Mouse (Mus musculus) CH12.LX (cell line): ENCODE results near the gene Aatk.

Experiments used
- BHLHE40 ChIP-seq: IDR thresholded peaks from 2 replicates; pipeline ENCODE4 v1.6.1; 2011; ENCODE audit warnings: mild to moderate bottlenecking, low read depth, low read length, improper control_type of control experiment
- CHD2 ChIP-seq: IDR thresholded peaks from 2 replicates; pipeline ENCODE4 v1.6.1; 2011; ENCODE audit warnings: low read length, improper control_type of control experiment
- CTCF ChIP-seq, 2 experiments: IDR thresholded peaks in 1 of 2; conservative IDR thresholded peaks in 1 of 2; 2 replicates each; pipeline ENCODE4 v1.5.1; 2011 to 2012; ENCODE audit warnings: low read depth in 2 of 2, low read length in 2 of 2, improper control_type of control experiment in 1 of 2, inconsistent platforms in 1 of 2, mild to moderate bottlenecking in 1 of 2, moderate library complexity in 1 of 2
- EP300 ChIP-seq: IDR thresholded peaks from 2 replicates; pipeline ENCODE4 v1.6.1; 2011; ENCODE audit warnings: low read length, improper control_type of control experiment
- ETS1 ChIP-seq: conservative IDR thresholded peaks from 2 replicates; pipeline ENCODE4 v1.6.1; 2012; ENCODE audit warnings: low read depth, mild to moderate bottlenecking, inconsistent platforms, low read length, improper control_type of control experiment, moderate library complexity
- HCFC1 ChIP-seq: IDR thresholded peaks from 2 replicates; pipeline ENCODE4 v1.6.1; 2012; ENCODE audit warnings: low read depth, mild to moderate bottlenecking, inconsistent platforms, low read length, improper control_type of control experiment
- MXI1 ChIP-seq: IDR thresholded peaks from 2 replicates; pipeline ENCODE4 v1.6.1; 2011; ENCODE audit warnings: mild to moderate bottlenecking, low read depth, low read length, improper control_type of control experiment

GRCm38 (mm10) chr11:119979596-119980385 is 67.2 kb downstream of the Aatk start:
- no peak for TF ChIP-seq EP300
- TF ChIP-seq CTCF (conservative IDR thresholded peaks at IDR 0.05 in 1 of 2, IDR thresholded peaks at IDR 0.05 in 1 of 2; ENCODE audit: low read depth in 2 of 2, low read length in 2 of 2) = no peak
- no peak for TF ChIP-seq HCFC1
- no peak for TF ChIP-seq ETS1
- no peak for TF ChIP-seq MXI1
- no peak; the same call in 1 of the 2 replicates for TF ChIP-seq BHLHE40
- no peak for TF ChIP-seq CHD2
